In the genomic region with DNA sequence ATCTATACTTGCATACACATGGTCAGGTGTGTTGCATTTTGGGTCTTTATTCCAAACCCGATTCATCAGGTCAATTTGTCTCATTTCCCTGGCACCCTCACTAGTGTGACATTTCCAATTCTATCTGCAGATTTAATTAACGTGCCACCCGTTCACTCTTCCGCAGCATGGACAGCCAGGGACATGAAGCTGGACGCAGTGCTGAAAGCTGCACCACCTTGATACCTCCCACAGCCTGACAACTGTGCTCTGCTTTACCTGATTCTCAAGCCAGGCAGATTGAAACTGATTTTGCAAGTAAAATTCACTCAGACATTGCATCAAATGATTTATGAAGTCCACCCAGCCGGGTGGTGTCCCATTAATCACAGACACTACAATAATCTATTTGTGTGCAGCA, we compare ENCODE assay signal across 14 mouse cellular contexts.
"Had no signal": no experiment of that assay in that cellular context is flagged by ENCODE, and none has a peak within 500 bp of the region (broad histone marks: within the 10 kb centered on the region; RNA-seq: fewer than 3 reads in every experiment).

No protein-coding gene starts in this region.

- H3K9me3 ChIP-seq: limb, embryonic 13.5 days; midbrain, embryonic 15.5 days; neural tube, embryonic 12.5 days had no signal

- H3K27me3 ChIP-seq: limb, embryonic 13.5 days; midbrain, embryonic 15.5 days; neural tube, embryonic 12.5 days had no signal

- DNase-seq: kidney, adult 11 months; kidney, adult 9 months; kidney, postnatal 4 days; left cerebral cortex, postnatal 4 days; lung, adult 18-20 months; right cerebral cortex, adult 18-20 months; thymus, adult 18-20 months; thymus, postnatal 14 days had no signal

- H3K36me3 ChIP-seq: limb, embryonic 13.5 days; midbrain, embryonic 15.5 days; neural tube, embryonic 12.5 days had no signal

- ATAC-seq: midbrain, embryonic 15.5 days had no signal

- H3K27ac ChIP-seq: kidney, postnatal 0 days; layer of hippocampus, adult 2 months; limb, embryonic 13.5 days; liver, embryonic 14.5 days; midbrain, embryonic 15.5 days; neural tube, embryonic 12.5 days had no signal

- H3K4me1 ChIP-seq: limb, embryonic 13.5 days; midbrain, embryonic 15.5 days had no signal

- H3K4me3 ChIP-seq: layer of hippocampus, adult 2 months; limb, embryonic 13.5 days; midbrain, embryonic 15.5 days; neural tube, embryonic 12.5 days had no signal

- H3K4me2 ChIP-seq: limb, embryonic 13.5 days; midbrain, embryonic 15.5 days; neural tube, embryonic 12.5 days had no signal

- H3K9ac ChIP-seq: limb, embryonic 13.5 days; liver, embryonic 14.5 days; midbrain, embryonic 15.5 days; neural tube, embryonic 12.5 days had no signal
